Mouse (Mus musculus) heart, embryonic 13.5 days (tissue): ENCODE measurements around the gene Dnajc4. TPM values are rescaled to one million over a fixed set of nuclear protein-coding genes. Genes with fewer than 3 reads are reported as not detected.
"Not testable (repeated sequence)": the region's sequence is repeated elsewhere in the genome, so short reads cannot be mapped to it uniquely, and the experiment has no call there.

Source experiments
- ATAC-seq: fragments of 200-750 bp; cut with Nextera tagmentation; 2 replicates; pipeline ENCODE4 v1.8.0; 2017; ENCODE audit warnings: moderate TSS enrichment; ENCODE audit not compliant: insufficient number of reproducible peaks, low FRiP score, low TSS enrichment; ENCODE audit errors: extremely low read depth
- H3K27ac ChIP-seq: fragments of 300-500 bp; sonication (generic); replicated peaks from 2 replicates; pipeline ENCODE4 v1.5.1; 2015; ENCODE audit warnings: moderate library complexity, mild to moderate bottlenecking, inconsistent platforms
- H3K27me3 ChIP-seq: fragments of 300-500 bp; sonication (generic); replicated peaks from 2 replicates; pipeline ENCODE4 v1.6.1; 2015; ENCODE audit warnings: mild to moderate bottlenecking, inconsistent platforms
- H3K36me3 ChIP-seq: fragments of 300-500 bp; sonication (generic); 2 replicates; pipeline ENCODE4 v1.6.1; 2015; ENCODE audit warnings: mild to moderate bottlenecking, inconsistent platforms
- H3K4me1 ChIP-seq: fragments of 300-500 bp; sonication (generic); 2 replicates; pipeline ENCODE4 v1.6.1; 2015; ENCODE audit warnings: inconsistent platforms
- H3K4me2 ChIP-seq: fragments of 300-500 bp; sonication (generic); 2 replicates; pipeline ENCODE4 v1.6.1; 2015; ENCODE audit warnings: inconsistent platforms, mild to moderate bottlenecking, moderate library complexity
- H3K4me3 ChIP-seq: fragments of 300-500 bp; sonication (generic); 2 replicates; pipeline ENCODE4 v1.5.1; 2015; ENCODE audit warnings: moderate library complexity, mild to moderate bottlenecking, inconsistent platforms
- H3K9ac ChIP-seq: fragments of 300-500 bp; sonication (generic); 2 replicates; pipeline ENCODE4 v1.6.1; 2015; ENCODE audit warnings: inconsistent platforms, mild to moderate bottlenecking, moderate library complexity
- H3K9me3 ChIP-seq: fragments of 300-500 bp; sonication (generic); 2 replicates; pipeline ENCODE4 v1.6.1; 2016; ENCODE audit warnings: inconsistent platforms
- WGBS: fragments of 180-500 bp; shearing (Covaris S2); methylation state at CpG from one replicate; pipeline ENCODE4 v1.1.7; 2015; ENCODE audit warnings: mixed read lengths; 5-methylcytosine and 5-hydroxymethylcytosine counted together
- polyA plus RNA-seq: library from polyadenylated mRNA; unstranded; fragments of >200 nt; fragmentation: Nextera tagmentation; extraction: Ambion mirVana; gene quantifications from 2 replicates; pipeline ENCODE4 v1.2.1, GENCODE M21; 2015

Gene Dnajc4
- polyA plus RNA-seq, 1 experiment from 2014 or later: 33.2 TPM

- Histone ChIP-seq H3K27me3 (no peaks in the 10 kb centered on the region), H3K4me2 (no peak overlapping the region), H3K9ac (no peak overlapping the region), H3K36me3 (peaks cover 15% of the 10 kb centered on the region), H3K4me1 (peaks cover 43% of the 10 kb centered on the region), H3K27ac (no peak overlapping the region), H3K9me3 (no peaks in the 10 kb centered on the region), H3K4me3 (no peak overlapping the region; the same call in 1 of the 2 replicates)
- ATAC-seq: no peak
- 83% methylated on average over 8 of the region's 8 CpGs for WGBS
Measured at GRCm38 (mm10) chr19:6994002-6994401, 1.6 kb upstream of the Dnajc4 start.

GRCm38 (mm10) chr19:6993011-6993770 lies 819 bp upstream of the Dnajc4 start:
- peak overlapping the region; percentile 76 for H3K27ac ChIP-seq
- ATAC-seq: no peak
- peak overlapping the region; percentile 92 for H3K4me2 ChIP-seq
- peaks cover 7% of the 10 kb centered on the region for H3K36me3 ChIP-seq
- H3K4me3 ChIP-seq: peak overlapping the region; percentile 64
- peaks cover 45% of the 10 kb centered on the region for H3K4me1 ChIP-seq
- H3K9ac ChIP-seq: peak overlapping the region; percentile 86
- no peaks in the 10 kb centered on the region for H3K27me3 ChIP-seq
- H3K9me3 ChIP-seq: no peaks in the 10 kb centered on the region
- 60% methylated on average over 14 of the region's 14 CpGs for WGBS

- Histone ChIP-seq H3K4me3 (peak overlapping the region; percentile 64; the same call in 1 of the 2 replicates), H3K4me2 (peak overlapping the region; percentile 92), H3K4me1 (peaks cover 46% of the 10 kb centered on the region), H3K9ac (peak overlapping the region; percentile 92; the same call in 1 of the 2 replicates)
- WGBS: 85% methylated on average over 6 of the region's 6 CpGs
- H3K27me3 ChIP-seq, ATAC-seq, H3K36me3 ChIP-seq, H3K9me3 ChIP-seq, H3K27ac ChIP-seq: not testable (repeated sequence)
Measured at GRCm38 (mm10) chr19:6991166-6991565, 1.2 kb downstream of the Dnajc4 start.

GRCm38 (mm10) chr19:6990712-6991111 lies 1.7 kb downstream of the Dnajc4 start:
- no peak for ATAC-seq
- Histone ChIP-seq H3K27me3 (no peaks in the 10 kb centered on the region), H3K9ac (no peak overlapping the region), H3K9me3 (no peaks in the 10 kb centered on the region), H3K4me2 (no peak overlapping the region), H3K36me3 (peaks cover 10% of the 10 kb centered on the region), H3K27ac (no peak overlapping the region), H3K4me3 (no peak overlapping the region), H3K4me1 (peaks cover 50% of the 10 kb centered on the region)
- WGBS: 94% methylated on average over 6 of the region's 6 CpGs

DNA sequence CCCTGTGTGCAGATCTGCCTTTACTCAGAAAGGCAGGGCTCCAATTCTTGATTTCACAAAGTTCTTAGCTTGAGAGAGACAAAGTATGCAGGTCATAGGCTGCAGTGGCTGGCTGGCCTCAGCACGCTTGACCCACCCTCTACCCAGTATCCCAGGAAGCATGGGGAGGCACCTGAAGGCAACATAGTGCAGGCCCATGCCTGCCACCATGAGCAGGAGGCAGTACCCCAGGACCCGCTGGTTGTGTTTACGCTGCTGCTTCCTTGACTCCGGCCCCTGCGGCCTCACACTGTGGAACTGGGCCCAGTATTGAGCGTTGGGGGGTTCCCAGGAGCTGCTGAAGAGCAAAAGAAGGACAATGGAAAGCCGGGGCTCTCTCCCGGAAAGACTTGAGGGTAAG lies 3.1 kb downstream of the Dnajc4 start:
- Histone ChIP-seq H3K9ac (no peak overlapping the region), H3K9me3 (no peaks in the 10 kb centered on the region), H3K36me3 (peaks cover 23% of the 10 kb centered on the region), H3K4me2 (no peak overlapping the region), H3K4me1 (peaks cover 46% of the 10 kb centered on the region), H3K27me3 (no peaks in the 10 kb centered on the region), H3K4me3 (no peak overlapping the region), H3K27ac (no peak overlapping the region)
- WGBS: 86% methylated on average over 8 of the region's 8 CpGs
- ATAC-seq: no peak

- Histone ChIP-seq H3K36me3 (peaks cover 36% of the 10 kb centered on the region), H3K9ac (peak overlapping the region; percentile 100), H3K27ac (peak overlapping the region; percentile 98), H3K4me2 (peak overlapping the region; percentile 75), H3K27me3 (no peaks in the 10 kb centered on the region), H3K4me1 (peaks cover 37% of the 10 kb centered on the region), H3K9me3 (no peaks in the 10 kb centered on the region), H3K4me3 (peak overlapping the region; percentile 88)
- 3% methylated on average over 8 of the region's 8 CpGs for WGBS
- no peak for ATAC-seq
Measured at GRCm38 (mm10) chr19:6987904-6988285, 4.5 kb downstream of the Dnajc4 start.

DNA sequence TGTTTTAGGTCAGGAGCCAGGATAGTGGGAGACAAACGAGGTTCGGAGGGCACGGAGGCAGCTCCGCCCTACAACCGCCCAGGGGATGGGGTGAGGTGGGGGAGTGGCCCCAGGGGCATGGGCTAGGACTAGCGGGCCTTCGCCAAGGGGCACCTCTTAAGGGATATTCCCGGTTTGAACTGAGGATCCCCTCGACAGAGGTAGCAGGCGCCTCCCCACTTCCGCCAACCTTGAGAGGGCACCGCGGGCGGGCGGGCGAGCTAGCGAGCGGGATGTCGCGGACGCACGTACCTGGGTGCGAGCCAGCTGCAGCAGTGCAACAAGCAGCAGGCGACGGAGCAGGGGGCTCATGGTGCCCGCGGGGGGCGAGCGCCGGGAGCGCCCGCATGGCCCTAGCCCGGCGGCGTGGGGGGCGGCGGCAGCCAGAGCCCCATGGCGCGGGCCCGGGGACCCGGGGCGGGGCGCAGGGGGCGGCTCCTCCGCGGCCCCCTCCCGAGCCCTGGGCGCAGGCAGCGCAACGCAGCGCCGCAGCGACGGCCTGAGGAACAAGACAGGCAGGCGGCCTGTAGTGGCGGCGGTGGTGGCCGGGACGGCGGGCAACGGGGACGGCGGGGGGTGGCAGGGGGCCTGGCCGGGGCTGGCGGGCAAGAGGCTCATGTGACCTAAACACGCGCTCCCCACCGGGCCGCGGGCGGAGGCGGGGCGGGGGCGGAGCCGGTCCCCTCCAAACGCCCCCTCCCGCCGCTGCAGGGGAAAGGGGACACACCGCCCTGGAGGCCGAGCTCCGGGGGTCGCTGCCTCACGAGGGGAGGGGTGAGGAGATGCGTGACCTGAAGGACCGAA lies 5.1 kb downstream of the Dnajc4 start, which contains the start of gene Vegfb:
TSS of gene Vegfb (minus strand) at position 591 of the 843 bp plus-strand sequence.
- Histone ChIP-seq H3K4me3 (peak within 1 kb of the TSS; percentile 88), H3K9ac (peak within 1 kb of the TSS; percentile 100), H3K4me1 (peaks cover 36% of the 10 kb centered on the region), H3K4me2 (peak within 1 kb of the TSS; percentile 75), H3K36me3 (peaks cover 43% of the 10 kb centered on the region), H3K27me3 (no peaks in the 10 kb centered on the region), H3K9me3 (no peaks in the 10 kb centered on the region), H3K27ac (peak within 1 kb of the TSS; percentile 98)
- peak; percentile 44 for ATAC-seq
- WGBS: under 1% methylated on average over 52 of the region's 85 CpGs

DNA sequence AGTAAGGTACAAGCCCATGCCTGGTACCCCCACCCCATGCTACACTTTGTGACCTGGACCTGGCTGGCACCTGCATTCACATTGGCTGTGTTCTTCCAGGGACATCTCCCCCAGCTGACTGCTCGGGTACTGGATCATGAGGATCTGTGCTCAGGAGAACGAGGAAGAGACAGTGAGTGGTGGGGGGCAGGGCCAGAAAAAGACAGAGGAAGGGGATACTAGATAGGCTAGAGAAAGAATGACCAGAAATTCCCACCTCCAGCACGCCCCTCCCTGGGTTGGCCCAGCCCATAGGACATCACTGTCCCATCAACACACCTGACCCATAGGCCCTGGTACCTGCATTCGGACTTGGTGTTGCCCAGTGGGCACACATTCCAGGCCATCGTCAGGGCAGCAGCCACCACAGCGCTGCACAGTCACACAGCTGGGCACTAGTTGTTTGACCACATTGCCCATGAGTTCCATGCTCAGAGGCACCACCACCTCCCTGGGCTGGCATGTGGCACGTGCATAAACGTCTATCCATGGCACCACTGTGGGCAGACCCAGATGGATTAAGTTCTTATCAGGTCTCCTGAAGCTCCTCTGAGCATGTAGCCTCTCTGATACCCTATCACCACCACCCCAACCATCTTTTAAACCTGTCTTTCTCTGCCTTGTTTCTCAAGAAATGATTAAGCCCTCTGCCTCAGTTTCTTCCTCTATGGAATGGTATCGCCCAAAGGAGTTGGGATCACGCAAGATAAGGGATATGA lies 6.2 kb downstream of the Dnajc4 start:
- Histone ChIP-seq H3K4me3 (peak overlapping the region; percentile 88), H3K4me1 (peaks cover 36% of the 10 kb centered on the region), H3K9ac (peak overlapping the region; percentile 100), H3K27me3 (no peaks in the 10 kb centered on the region), H3K36me3 (peaks cover 54% of the 10 kb centered on the region), H3K27ac (peak overlapping the region; percentile 98), H3K9me3 (no peaks in the 10 kb centered on the region), H3K4me2 (peak overlapping the region; percentile 75)
- WGBS: 65% methylated on average over 10 of the region's 10 CpGs
- no peak for ATAC-seq

GRCm38 (mm10) chr19:6985300-6985699 lies 7.1 kb downstream of the Dnajc4 start:
- Histone ChIP-seq H3K27me3 (no peaks in the 10 kb centered on the region), H3K4me3 (no peak overlapping the region), H3K27ac (no peak overlapping the region), H3K9ac (peak overlapping the region; percentile 100; the same call in 1 of the 2 replicates), H3K36me3 (peaks cover 54% of the 10 kb centered on the region), H3K4me1 (peaks cover 40% of the 10 kb centered on the region), H3K9me3 (no peaks in the 10 kb centered on the region), H3K4me2 (peak overlapping the region; percentile 75; the same call in 1 of the 2 replicates)
- 81% methylated on average over 19 of the region's 19 CpGs for WGBS
- no peak for ATAC-seq

DNA sequence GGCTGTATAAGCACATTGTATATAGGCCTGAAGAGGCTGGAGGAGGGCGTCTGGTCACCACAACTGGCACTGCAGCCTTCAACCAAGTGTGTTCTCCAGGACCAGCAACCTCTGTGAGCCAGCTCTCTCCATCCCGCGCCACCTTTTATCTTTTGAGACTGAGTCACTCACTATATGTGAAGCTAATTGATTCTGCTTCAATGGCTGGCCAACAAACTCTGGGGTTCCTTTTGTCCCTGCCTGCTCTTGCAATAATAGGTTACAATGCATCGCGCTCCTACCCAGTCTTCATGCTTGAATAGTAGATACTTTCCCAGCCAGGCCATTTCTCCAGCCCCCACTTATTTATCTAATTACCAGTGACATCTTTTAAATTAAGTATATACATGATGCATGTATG lies 8.8 kb downstream of the Dnajc4 start:
- no peak overlapping the region for H3K4me2 ChIP-seq
- WGBS: 94% methylated on average over 5 of the region's 5 CpGs
- ATAC-seq: no peak
- H3K4me1 ChIP-seq: peaks cover 48% of the 10 kb centered on the region
- H3K9ac ChIP-seq: no peak overlapping the region
- H3K27me3 ChIP-seq: no peaks in the 10 kb centered on the region
- no peak overlapping the region for H3K27ac ChIP-seq
- H3K36me3 ChIP-seq: peaks cover 51% of the 10 kb centered on the region
- no peaks in the 10 kb centered on the region for H3K9me3 ChIP-seq
- H3K4me3 ChIP-seq: no peak overlapping the region

DNA sequence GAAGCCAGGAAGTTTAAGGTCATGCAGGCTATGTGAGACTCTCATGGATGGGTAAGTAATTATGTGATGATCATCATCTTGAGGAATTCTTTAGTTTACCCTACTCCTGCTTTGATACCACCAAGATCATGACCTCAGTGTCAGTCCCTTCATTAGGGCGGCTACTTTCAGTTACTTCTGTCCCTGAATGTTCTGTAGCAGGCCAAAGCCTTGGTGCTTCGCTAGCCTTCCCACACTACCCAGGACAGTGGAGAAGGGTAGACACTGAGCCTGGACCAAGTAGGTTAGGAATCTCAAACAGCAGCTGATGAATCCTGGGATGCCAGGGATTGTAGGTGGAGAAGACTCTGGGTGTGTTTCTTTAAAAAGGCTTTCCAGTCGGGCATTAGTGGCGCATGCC lies 10.9 kb downstream of the Dnajc4 start:
- H3K27ac ChIP-seq: peak overlapping the region; percentile 97

More for the DNA sequence above, 10.9 kb downstream of the Dnajc4 start:
- 85% methylated on average over 4 of the region's 4 CpGs for WGBS
- peaks cover 56% of the 10 kb centered on the region for H3K4me1 ChIP-seq
- peak overlapping the region; percentile 87 for H3K4me2 ChIP-seq
- peaks cover 72% of the 10 kb centered on the region for H3K36me3 ChIP-seq
- ATAC-seq: no peak
- peak overlapping the region; percentile 94 for H3K9ac ChIP-seq
- H3K27me3 ChIP-seq: no peaks in the 10 kb centered on the region
- H3K4me3 ChIP-seq: peak overlapping the region; percentile 82
- no peaks in the 10 kb centered on the region for H3K9me3 ChIP-seq
